Mouse (Mus musculus) right cerebral cortex, postnatal 10 days (tissue): ENCODE data around the gene Dus2.

Source experiments
- DNase-seq, 2 experiments: peaks; one replicate each; pipeline ENCODE4 v3.0.0; 2021; ENCODE audit warnings: low spot score in 2 of 2

Dus2 gene

GRCm38 (mm10) chr8:106044151-106044550 lies 53.0 kb downstream of the Dus2 start:
- DNase-seq, result no peak

- DNase-seq, result no peak
These were observed 55.9 kb downstream of the Dus2 start for GRCm38 (mm10) chr8:106046872-106047559.

- no peak for DNase-seq
These were observed 56.9 kb downstream of the Dus2 start for GRCm38 (mm10) chr8:106047854-106048630.

- no peak for DNase-seq
These were observed 58.7 kb downstream of the Dus2 start for GRCm38 (mm10) chr8:106049840-106050239.

- DNase-seq, result no peak
These were observed 59.9 kb downstream of the Dus2 start for GRCm38 (mm10) chr8:106051068-106051467.

GRCm38 (mm10) chr8:106052510-106053089 lies 61.5 kb downstream of the Dus2 start:
- DNase-seq, result no peak

GRCm38 (mm10) chr8:106054190-106054811 lies 63.2 kb downstream of the Dus2 start:
- DNase-seq, result no peak

GRCm38 (mm10) chr8:106055038-106055437 lies 63.9 kb downstream of the Dus2 start:
- DNase-seq, result no peak

- no peak for DNase-seq
These were observed 65.4 kb downstream of the Dus2 start for GRCm38 (mm10) chr8:106056455-106056982.

- peak; percentile 97 to 98 for DNase-seq
These were observed 67.8 kb downstream of the Dus2 start, which contains the start of gene Nfatc3 for GRCm38 (mm10) chr8:106058731-106059612. TSS of gene Nfatc3 (plus strand) at chr8:106058840.

GRCm38 (mm10) chr8:106059613-106060371 lies 68.7 kb downstream of the Dus2 start:
- peak; percentile 65 to 69 for DNase-seq

GRCm38 (mm10) chr8:106060521-106060920 lies 69.4 kb downstream of the Dus2 start:
- no peak for DNase-seq

- no peak for DNase-seq
These were observed 70.5 kb downstream of the Dus2 start for GRCm38 (mm10) chr8:106061686-106062085.

GRCm38 (mm10) chr8:106063046-106063445 lies 71.9 kb downstream of the Dus2 start:
- DNase-seq, result no peak

GRCm38 (mm10) chr8:106066721-106067120 lies 75.6 kb downstream of the Dus2 start:
- no peak for DNase-seq

GRCm38 (mm10) chr8:106069565-106069964 lies 78.4 kb downstream of the Dus2 start:
- no peak for DNase-seq

GRCm38 (mm10) chr8:106072113-106072512 lies 81.0 kb downstream of the Dus2 start:
- no peak for DNase-seq

GRCm38 (mm10) chr8:106074236-106074635 lies 83.1 kb downstream of the Dus2 start:
- no peak for DNase-seq

GRCm38 (mm10) chr8:106074659-106075058 lies 83.5 kb downstream of the Dus2 start:
- DNase-seq, result no peak

GRCm38 (mm10) chr8:106075161-106075862 lies 84.2 kb downstream of the Dus2 start:
- DNase-seq, result peak; percentile 49 to 58
